Mouse (Mus musculus) thymus, adult 18-20 months (tissue): ENCODE measurements around the gene Gm9844.
"Not testable (repeated sequence)": the region's sequence is repeated elsewhere in the genome, so short reads cannot be mapped to it uniquely, and the experiment has no call there.

Source experiments
- DNase-seq, 2 experiments: peaks; one replicate each; pipeline ENCODE4 v3.0.0; 2022; ENCODE audit warnings: mixed read lengths in 2 of 2

Gene Gm9844

GRCm38 (mm10) chr7:24869532-24870165 lies 7.6 kb downstream of the Gm9844 start, which contains the start of the genes Lypd4 and Dmrtc2:
Gene Lypd4, minus strand, starts transcription at chr7:24869941.
Gene Dmrtc2, plus strand, starts transcription at chr7:24870057.
- no peak for DNase-seq

- no peak for DNase-seq
Observed at GRCm38 (mm10) chr7:24877588-24877987, 15.6 kb downstream of the Gm9844 start.

- no peak for DNase-seq
Observed at GRCm38 (mm10) chr7:24879620-24880019, 17.6 kb downstream of the Gm9844 start.

GRCm38 (mm10) chr7:24882416-24883199 lies 20.6 kb downstream of the Gm9844 start:
- DNase-seq = no peak

GRCm38 (mm10) chr7:24883896-24884692 lies 22.1 kb downstream of the Gm9844 start, which contains the start of gene Rps19:
Gene Rps19, plus strand, starts transcription at chr7:24884371.
- peak; percentile 92 to 98 for DNase-seq

- DNase-seq = no peak
Observed at GRCm38 (mm10) chr7:24884693-24885291, 22.8 kb downstream of the Gm9844 start.

- no peak for DNase-seq
Observed at GRCm38 (mm10) chr7:24885468-24886307, 23.7 kb downstream of the Gm9844 start.

GRCm38 (mm10) chr7:24886308-24886633 lies 24.3 kb downstream of the Gm9844 start:
- no peak for DNase-seq

- DNase-seq = no peak
Observed at GRCm38 (mm10) chr7:24887096-24887495, 25.1 kb downstream of the Gm9844 start.

GRCm38 (mm10) chr7:24889431-24890220 lies 27.6 kb downstream of the Gm9844 start:
- no peak for DNase-seq

GRCm38 (mm10) chr7:24890281-24891216 lies 28.5 kb downstream of the Gm9844 start:
- DNase-seq = peak; percentile 50 to 64

- no peak for DNase-seq
Observed at GRCm38 (mm10) chr7:24891241-24892124, 29.5 kb downstream of the Gm9844 start.

- no peak for DNase-seq
Observed at GRCm38 (mm10) chr7:24892125-24892583, 30.1 kb downstream of the Gm9844 start.

- not testable (repeated sequence) for DNase-seq
Observed at GRCm38 (mm10) chr7:24895749-24896148, 33.7 kb downstream of the Gm9844 start.

GRCm38 (mm10) chr7:24896269-24896668 lies 34.3 kb downstream of the Gm9844 start:
- DNase-seq = no peak

GRCm38 (mm10) chr7:24897224-24897623 lies 35.2 kb downstream of the Gm9844 start, which contains the start of gene Cd79a:
Gene Cd79a, plus strand, starts transcription at chr7:24897381.
- no peak for DNase-seq

GRCm38 (mm10) chr7:24897959-24898358 lies 35.9 kb downstream of the Gm9844 start:
- no peak for DNase-seq

GRCm38 (mm10) chr7:24901114-24901513 lies 39.1 kb downstream of the Gm9844 start:
- DNase-seq = no peak

- peak in 1 of 2 experiments; percentile 43 for DNase-seq
Observed at GRCm38 (mm10) chr7:24901842-24902241, 39.8 kb downstream of the Gm9844 start.
